Mouse (Mus musculus): Measurements from ENCODE around the gene Zbtb16.

GRCm38 (mm10) chr9:48640881-48641280, 195.1 kb downstream of the Zbtb16 start:
- TF ChIP-seq MAFK (IDR thresholded peaks at IDR 0.05; ENCODE audit: insufficient read depth, low read depth, low read length) = no peak
- TF ChIP-seq HCFC1 (IDR thresholded peaks at IDR 0.05; ENCODE audit: borderline replicate concordance, insufficient read depth, low read length) = no peak
- TF ChIP-seq ZNF384 (IDR thresholded peaks at IDR 0.05; ENCODE audit: low read depth, low read length) = no peak
